Mouse (Mus musculus) lung, postnatal 0 days (tissue): ENCODE data around the gene Ccdc148. TPM values are rescaled to one million over a fixed set of nuclear protein-coding genes. Genes with fewer than 3 reads are reported as not detected.
A peak's percentile ranks its signal among the peaks of the same experiment; 100 is the strongest.

ENCODE experiments used
- ATAC-seq: fragments of 200-750 bp; cut with Nextera tagmentation; 2 replicates; pipeline ENCODE4 v1.8.0; 2017; ENCODE audit warnings: moderate library complexity
- DNase-seq: peaks from one replicate; pipeline ENCODE4 v3.0.0-alpha.2; 2016; ENCODE audit warnings: low spot score
- H3K27ac ChIP-seq: fragments of 300-500 bp; sonication (generic); 2 replicates; pipeline ENCODE4 v1.5.1; 2014; ENCODE audit warnings: antibody characterized with exemption, mild to moderate bottlenecking, low read length, mixed read lengths
- H3K27me3 ChIP-seq: fragments of 300-500 bp; sonication (generic); replicated peaks from 2 replicates; pipeline ENCODE4 v1.6.1; 2014; ENCODE audit warnings: low read length, mixed read lengths; ENCODE audit not compliant: insufficient read depth
- H3K36me3 ChIP-seq: fragments of 300-500 bp; sonication (generic); 2 replicates; pipeline ENCODE4 v1.6.1; 2014; ENCODE audit warnings: low read length, mixed read lengths; ENCODE audit not compliant: insufficient read depth
- H3K4me1 ChIP-seq: fragments of 300-500 bp; sonication (generic); 2 replicates; pipeline ENCODE4 v1.6.1; 2014; ENCODE audit warnings: antibody characterized with exemption, low read depth, low read length, mixed read lengths; ENCODE audit not compliant: insufficient read depth
- H3K4me2 ChIP-seq: fragments of 300-500 bp; sonication (generic); replicated peaks from 2 replicates; pipeline ENCODE4 v1.6.1; 2014; ENCODE audit warnings: low read depth, mild to moderate bottlenecking, low read length, moderate library complexity, mixed read lengths
- H3K4me3 ChIP-seq: fragments of 300-500 bp; sonication (generic); 2 replicates; pipeline ENCODE4 v1.5.1; 2014; ENCODE audit warnings: low read depth, low read length
- H3K9ac ChIP-seq: fragments of 300-500 bp; sonication (generic); replicated peaks from 2 replicates; pipeline ENCODE4 v1.6.1; 2014; ENCODE audit warnings: low read depth, mild to moderate bottlenecking
- H3K9me3 ChIP-seq: fragments of 300-500 bp; sonication (generic); 2 replicates; pipeline ENCODE4 v1.6.1; 2016; ENCODE audit warnings: low read length, mixed read lengths
- CTCF ChIP-seq: IDR thresholded peaks from 2 replicates; pipeline ENCODE4 v1.5.1; 2016; ENCODE audit warnings: antibody characterized with exemption, mild to moderate bottlenecking
- EP300 ChIP-seq: IDR thresholded peaks from 2 replicates; pipeline ENCODE4 v1.6.1; 2016; ENCODE audit warnings: antibody characterized with exemption, mild to moderate bottlenecking, control low read depth
- WGBS: fragments of 180-500 bp; shearing (Covaris S2); extraction: QIAGEN DNeasy Blood & Tissue Kit; methylation state at CpG from one replicate; pipeline ENCODE4 v1.1.7; 2014; 5-methylcytosine and 5-hydroxymethylcytosine counted together
- polyA plus RNA-seq: library from polyadenylated mRNA; unstranded; fragments of >200 nt; fragmentation: Nextera tagmentation; extraction: Ambion mirVana; gene quantifications from 2 replicates; pipeline ENCODE4 v1.2.1, GENCODE M21; 2015

The Ccdc148 gene
- polyA plus RNA-seq, 1 experiment from 2014 or later: 0.68 TPM

- Histone ChIP-seq H3K9me3 (no peaks in the 10 kb centered on the region), H3K4me2 (no peak overlapping the region), H3K4me3 (no peak overlapping the region), H3K36me3 (no peaks in the 10 kb centered on the region), H3K27ac (no peak overlapping the region), H3K9ac (no peak overlapping the region), H3K4me1 (no peaks in the 10 kb centered on the region), H3K27me3 (no peaks in the 10 kb centered on the region)
- WGBS: 73% methylated on average over 8 of the region's 8 CpGs
- TF ChIP-seq CTCF (no peak), EP300 (no peak)
- ATAC-seq (no peak), DNase-seq (no peak)
These were observed 110.1 kb downstream of the Ccdc148 start for GRCm38 (mm10) chr2:59050245-59050824.

- H3K4me3 ChIP-seq: no peak overlapping the region
- H3K36me3 ChIP-seq: no peaks in the 10 kb centered on the region
- DNase-seq: no peak
- TF ChIP-seq EP300 (no peak), CTCF (no peak)
- H3K4me1 ChIP-seq: no peaks in the 10 kb centered on the region
- no peak overlapping the region for H3K9ac ChIP-seq
- WGBS: 40% methylated on average over 4 of the region's 4 CpGs
- ATAC-seq: no peak
- no peaks in the 10 kb centered on the region for H3K9me3 ChIP-seq
- H3K4me2 ChIP-seq: no peak overlapping the region
- H3K27ac ChIP-seq: no peak overlapping the region
- no peaks in the 10 kb centered on the region for H3K27me3 ChIP-seq
These were observed 110.8 kb downstream of the Ccdc148 start for GRCm38 (mm10) chr2:59049686-59050085.

DNA sequence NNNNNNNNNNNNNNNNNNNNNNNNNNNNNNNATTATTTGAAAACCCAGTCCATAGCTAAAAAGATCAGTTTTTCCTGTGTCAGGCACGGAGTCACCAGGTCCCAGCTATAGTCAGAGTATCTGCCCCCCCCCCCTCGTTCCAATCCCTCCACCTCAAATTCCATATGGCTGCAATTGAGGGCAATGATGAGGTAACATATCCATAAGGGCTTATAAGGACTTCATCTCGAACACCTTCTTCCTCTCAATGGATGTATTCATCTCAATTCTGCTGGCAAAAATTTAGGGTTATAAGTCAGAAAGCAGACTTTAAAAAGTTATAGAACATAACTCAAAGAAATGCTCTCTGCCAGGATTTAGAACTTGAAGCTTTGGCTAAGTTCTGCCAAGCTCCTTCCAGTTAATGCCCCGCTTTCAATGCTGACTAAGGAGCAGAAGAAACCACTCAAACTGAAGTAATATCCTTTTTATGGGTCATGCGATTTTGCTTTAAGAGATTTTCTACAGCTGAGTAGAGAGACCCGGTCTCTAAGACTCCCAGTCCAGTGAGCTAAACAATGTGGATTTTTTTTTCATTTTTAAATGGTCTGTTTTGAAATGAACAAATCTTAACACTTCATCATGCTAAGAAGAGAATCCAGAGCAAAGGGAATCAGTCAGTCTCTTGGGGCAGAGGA lies 111.6 kb downstream of the Ccdc148 start:
- peak; percentile 42 for DNase-seq
- H3K27ac ChIP-seq: no peak overlapping the region
- no peaks in the 10 kb centered on the region for H3K4me1 ChIP-seq
- H3K27me3 ChIP-seq: no peaks in the 10 kb centered on the region
- no peaks in the 10 kb centered on the region for H3K36me3 ChIP-seq
- TF ChIP-seq CTCF (no peak), EP300 (no peak)
- no peak overlapping the region for H3K9ac ChIP-seq
- WGBS: 61% methylated on average over 5 of the region's 6 CpGs
- no peaks in the 10 kb centered on the region for H3K9me3 ChIP-seq
- no peak overlapping the region for H3K4me2 ChIP-seq
- ATAC-seq: peak; percentile 25; the same call in 1 of the 2 replicates
- H3K4me3 ChIP-seq: no peak overlapping the region

DNA sequence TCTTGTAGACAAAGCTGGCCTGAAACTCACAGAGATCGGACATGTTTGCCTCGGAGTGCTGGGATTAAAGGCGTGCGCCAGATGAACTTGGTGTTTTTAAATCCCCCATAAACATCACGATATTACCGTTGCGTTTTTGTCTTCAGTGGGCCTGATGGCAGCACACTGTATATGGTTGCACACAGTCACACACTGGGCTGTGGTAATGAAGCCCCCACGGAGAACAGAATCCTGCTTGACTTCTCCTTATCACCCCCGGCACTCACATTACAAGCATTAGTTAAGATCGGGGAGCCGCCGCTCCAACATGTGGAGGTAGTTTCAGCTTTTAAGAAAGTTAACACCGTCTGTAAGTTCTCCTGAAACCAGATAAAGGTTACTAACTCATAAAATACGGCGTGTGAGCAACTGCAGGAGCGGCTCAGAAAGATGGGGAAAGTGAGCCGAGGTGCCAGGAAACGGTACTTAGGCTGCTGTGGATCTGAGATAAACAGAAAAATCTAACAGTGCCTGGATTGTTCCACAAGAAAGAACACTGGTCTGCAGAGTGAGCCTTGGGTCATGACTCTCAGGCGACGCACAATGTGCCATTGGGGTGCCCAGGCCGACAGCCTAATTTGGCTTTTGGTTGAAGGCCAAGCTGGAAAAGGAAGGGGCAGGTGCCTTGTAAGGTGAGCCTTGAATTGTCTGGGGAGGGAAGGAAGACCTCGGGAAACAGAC lies 117.0 kb downstream of the Ccdc148 start:
- no peak for ATAC-seq
- Histone ChIP-seq H3K27ac (no peak overlapping the region), H3K36me3 (no peaks in the 10 kb centered on the region), H3K4me1 (0 out of 2 replicates have a peak, but pooled peaks cover 4% of the 10 kb centered on the region), H3K9me3 (no peaks in the 10 kb centered on the region), H3K4me3 (no peak overlapping the region), H3K4me2 (peak overlapping the region; percentile 14; the same call in 1 of the 2 replicates), H3K27me3 (no peaks in the 10 kb centered on the region), H3K9ac (no peak overlapping the region)
- 40% methylated on average over 22 of the region's 22 CpGs for WGBS
- no peak for TF ChIP-seq CTCF
- no peak for TF ChIP-seq EP300
- DNase-seq: peak; percentile 9

- no peak overlapping the region for H3K27ac ChIP-seq
- H3K36me3 ChIP-seq: no peaks in the 10 kb centered on the region
- TF ChIP-seq CTCF (no peak), EP300 (no peak)
- H3K4me3 ChIP-seq: no peak overlapping the region
- 45% methylated on average over 13 of the region's 13 CpGs for WGBS
- ATAC-seq (peak; percentile 32), DNase-seq (no peak)
- no peaks in the 10 kb centered on the region for H3K9me3 ChIP-seq
- no peak overlapping the region for H3K4me2 ChIP-seq
- H3K4me1 ChIP-seq: 0 out of 2 replicates have a peak, but pooled peaks cover 4% of the 10 kb centered on the region
- no peak overlapping the region for H3K9ac ChIP-seq
- H3K27me3 ChIP-seq: no peaks in the 10 kb centered on the region
These were observed 117.9 kb downstream of the Ccdc148 start for GRCm38 (mm10) chr2:59042616-59043015.

DNA sequence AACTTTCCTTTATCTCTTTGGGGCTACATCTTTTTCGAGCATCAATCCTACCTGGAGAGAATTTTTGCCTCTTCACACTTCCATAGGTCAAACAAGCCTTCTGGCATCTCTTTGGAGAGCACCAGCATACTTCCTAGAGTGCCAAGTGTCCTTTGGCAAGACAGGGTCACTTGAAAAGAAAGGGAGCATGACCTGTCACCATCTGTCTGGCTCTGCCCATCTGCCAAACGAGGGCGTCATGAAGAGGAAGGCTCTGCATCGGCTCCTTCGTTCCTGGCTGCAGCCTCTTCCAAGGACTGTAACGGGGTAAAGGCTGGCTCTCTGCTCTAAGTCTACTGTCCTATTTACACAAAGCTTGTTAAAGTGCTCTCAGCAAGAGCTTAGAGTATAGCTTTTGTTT lies 124.0 kb downstream of the Ccdc148 start:
- WGBS: 45% methylated on average over 6 of the region's 6 CpGs
- Histone ChIP-seq H3K4me2 (no peak overlapping the region), H3K9me3 (no peaks in the 10 kb centered on the region)

More for the DNA sequence above, 124.0 kb downstream of the Ccdc148 start:
- Histone ChIP-seq H3K9ac (no peak overlapping the region), H3K27ac (no peak overlapping the region), H3K27me3 (no peaks in the 10 kb centered on the region), H3K4me3 (no peak overlapping the region), H3K4me1 (no peaks in the 10 kb centered on the region), H3K36me3 (no peaks in the 10 kb centered on the region)
- no peak; the same call in 1 of the 2 replicates for TF ChIP-seq EP300
- ATAC-seq (peak; percentile 6; the same call in 1 of the 2 replicates), DNase-seq (peak; percentile 29)
